In the genomic region with DNA sequence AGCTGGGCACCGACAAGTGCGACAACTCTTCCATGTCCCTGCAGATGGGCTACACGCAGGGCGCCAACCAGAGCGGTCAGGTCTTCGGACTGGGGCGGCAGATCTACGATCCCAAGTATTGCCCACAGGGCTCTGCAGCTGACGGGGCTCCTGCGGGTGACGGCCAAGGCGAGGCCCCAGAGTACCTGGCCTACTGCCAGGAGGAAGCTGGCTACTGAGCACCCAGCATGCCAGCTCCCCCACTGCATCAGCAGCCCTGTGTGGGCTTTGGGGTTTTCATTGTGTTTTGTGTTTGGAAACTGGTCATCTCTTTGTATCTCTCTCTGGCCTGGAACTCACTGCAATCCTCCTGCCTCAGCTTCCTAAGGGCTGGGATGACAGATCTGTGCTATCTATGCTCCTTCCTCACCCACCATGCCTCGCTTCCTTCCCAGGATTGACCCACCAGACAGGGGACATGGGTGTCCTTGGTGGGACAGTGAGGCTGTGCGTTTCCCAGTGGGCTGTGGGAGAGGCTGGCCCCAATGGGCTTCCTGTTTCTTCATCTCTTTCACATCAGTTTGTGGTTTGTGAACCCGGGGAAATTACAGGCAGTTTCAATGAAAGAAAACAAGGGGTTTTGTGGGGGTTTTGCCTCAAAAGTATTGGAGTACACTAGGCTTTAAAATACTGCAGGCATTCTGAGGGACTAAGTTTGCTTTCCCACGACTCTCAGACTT, we compare ENCODE assay signal across 10 mouse cellular contexts. TPM values are rescaled to one million over a fixed set of nuclear protein-coding genes. Genes with fewer than 3 reads are reported as not detected.
A peak's percentile ranks its signal among the peaks of the same experiment; 100 is the strongest.
DNase-seq lines count a peak whose midpoint lies in the region; ATAC-seq lines count a peak whose summit lies in the region.
"Had no signal": no experiment of that assay in that cellular context is flagged by ENCODE, and none has a peak within 500 bp of the region (broad histone marks: within the 10 kb centered on the region; RNA-seq: fewer than 3 reads in every experiment).

No protein-coding gene starts in this region.

- peaks cover 4% of the 10 kb centered on the region for H3K27me3 ChIP-seq in liver, embryonic 11.5 days (replicated peaks; ENCODE audit: control insufficient read depth, insufficient read depth, low read length)
- peaks cover 14% of the 10 kb centered on the region for H3K27me3 ChIP-seq in liver, embryonic 15.5 days
- H3K27me3 ChIP-seq: embryonic facial prominence, embryonic 15.5 days had no signal

- H3K36me3 ChIP-seq in liver, embryonic 11.5 days (ENCODE audit: control insufficient read depth, insufficient read depth, low read length), result peaks cover 32% of the 10 kb centered on the region
- H3K36me3 ChIP-seq in liver, embryonic 15.5 days (replicated peaks), result peaks cover 44% of the 10 kb centered on the region
- H3K36me3 ChIP-seq: midbrain, embryonic 15.5 days had no signal

- peak overlapping the region; percentile 12; the same call in 1 of the 2 replicates for H3K4me2 ChIP-seq in liver, embryonic 11.5 days
- H3K4me2 ChIP-seq in liver, embryonic 15.5 days, result peak overlapping the region; percentile 33; the same call in 1 of the 2 replicates
- H3K4me2 ChIP-seq: embryonic facial prominence, embryonic 15.5 days; midbrain, embryonic 15.5 days had no signal

- 0 out of 2 replicates have a peak overlapping the region, but pooled peaks have one; percentile 14 for H3K9ac ChIP-seq in liver, embryonic 11.5 days (ENCODE audit: low read depth, low read length)
- H3K9ac ChIP-seq in liver, embryonic 15.5 days, result no peak overlapping the region
- H3K9ac ChIP-seq: embryonic facial prominence, embryonic 15.5 days; midbrain, embryonic 15.5 days had no signal

- H3K4me3 ChIP-seq in liver, embryonic 11.5 days (ENCODE audit: low read depth, low read length), result no peak overlapping the region
- no peak overlapping the region for H3K4me3 ChIP-seq in liver, embryonic 15.5 days (replicated peaks)
- H3K4me3 ChIP-seq: embryonic facial prominence, embryonic 15.5 days; midbrain, embryonic 15.5 days had no signal

- peaks cover 25% of the 10 kb centered on the region for H3K4me1 ChIP-seq in liver, embryonic 11.5 days (replicated peaks; ENCODE audit: control insufficient read depth, insufficient read depth, low read length)
- peaks cover 65% of the 10 kb centered on the region for H3K4me1 ChIP-seq in liver, embryonic 15.5 days (replicated peaks)

- WGBS in liver, embryonic 11.5 days, result 81% methylated on average over 16 of the region's 16 CpGs
- WGBS in liver, embryonic 15.5 days (ENCODE audit: insufficient replicate concordance), result 53% methylated on average over 16 of the region's 16 CpGs

- no peak for ATAC-seq in liver, embryonic 11.5 days (replicated peaks; ENCODE audit: low FRiP score)
- ATAC-seq in liver, embryonic 15.5 days (ENCODE audit: insufficient read depth), result no peak
- ATAC-seq: midbrain, embryonic 15.5 days had no signal

- H3K27ac ChIP-seq in liver, embryonic 11.5 days (ENCODE audit: low read depth, low read length), result no peak overlapping the region
- peak overlapping the region; percentile 72 for H3K27ac ChIP-seq in liver, embryonic 15.5 days (replicated peaks)
- H3K27ac ChIP-seq: midbrain, embryonic 15.5 days had no signal

- H3K9me3 ChIP-seq in liver, embryonic 11.5 days (ENCODE audit: control insufficient read depth, low read length), result peaks cover 3% of the 10 kb centered on the region
- H3K9me3 ChIP-seq in liver, embryonic 15.5 days (replicated peaks), result no peaks in the 10 kb centered on the region
- H3K9me3 ChIP-seq: embryonic facial prominence, embryonic 15.5 days; midbrain, embryonic 15.5 days had no signal

- peak; percentile 51 for DNase-seq in adrenal gland, postnatal 14 days
- DNase-seq in adrenal gland, postnatal 25 days, result no peak
- no peak for DNase-seq in liver, embryonic 11.5 days (ENCODE audit: low spot score)
- no peak for DNase-seq in liver
- DNase-seq in spleen, postnatal 36 days (ENCODE audit: low spot score in 2 of 2), result peak; percentile 50 to 55
- DNase-seq in urinary bladder, postnatal 25 days (ENCODE audit: low spot score), result no peak
- DNase-seq in cerebellum, adult 18-20 months, result no peak

RNA-seq across cellular contexts. Expression of a gene that starts 1.7 kb away (rescaled TPM):
- 18.7 and 20.7 TPM in 2 replicates for total RNA-seq in adrenal gland, postnatal 14 days (2021)
- total RNA-seq in adrenal gland, postnatal 25 days (2021), result 24.2 and 29.1 TPM in 2 replicates
- polyA plus RNA-seq in liver, embryonic 11.5 days (2014; fragmentation: Nextera tagmentation; extraction: Ambion mirVana), result 7.7 and 8.6 TPM in 2 replicates
- polyA plus RNA-seq in liver, embryonic 15.5 days (2015; fragmentation: Nextera tagmentation; extraction: Ambion mirVana), result 7.5 and 9.0 TPM in 2 replicates

RNA-seq across cellular contexts. Expression of a gene that starts 6.2 kb away (rescaled TPM):
- total RNA-seq in adrenal gland, postnatal 14 days (2021), result 40.2 and 55.9 TPM in 2 replicates
- 28.3 and 29.8 TPM in 2 replicates for total RNA-seq in adrenal gland, postnatal 25 days (2021)
- polyA plus RNA-seq in liver, embryonic 11.5 days (2014; fragmentation: Nextera tagmentation; extraction: Ambion mirVana), result 115 and 124 TPM in 2 replicates
- 44.5 and 45.5 TPM in 2 replicates for polyA plus RNA-seq in liver, embryonic 15.5 days (2015; fragmentation: Nextera tagmentation; extraction: Ambion mirVana)

RNA-seq across cellular contexts. Expression of a gene that starts 10.4 kb away (rescaled TPM):
- 141 and 157 TPM in 2 replicates for total RNA-seq in adrenal gland, postnatal 14 days (2021)
- 159 and 161 TPM in 2 replicates for total RNA-seq in adrenal gland, postnatal 25 days (2021)
- 14.9 and 20.2 TPM in 2 replicates for polyA plus RNA-seq in liver, embryonic 11.5 days (2014; fragmentation: Nextera tagmentation; extraction: Ambion mirVana)
- polyA plus RNA-seq in liver, embryonic 15.5 days (2015; fragmentation: Nextera tagmentation; extraction: Ambion mirVana), result 8.4 and 11.0 TPM in 2 replicates

RNA-seq across cellular contexts. Expression of a gene that starts 21.9 kb away (rescaled TPM):
- 6.3 and 27.9 TPM in 2 replicates for total RNA-seq in adrenal gland, postnatal 14 days (2021)
- 3.7 and 4.3 TPM in 2 replicates for total RNA-seq in adrenal gland, postnatal 25 days (2021)
- polyA plus RNA-seq in liver, embryonic 11.5 days (2014; fragmentation: Nextera tagmentation; extraction: Ambion mirVana), result 29.0 and 29.4 TPM in 2 replicates
- polyA plus RNA-seq in liver, embryonic 15.5 days (2015; fragmentation: Nextera tagmentation; extraction: Ambion mirVana), result 15.7 and 18.2 TPM in 2 replicates

RNA-seq across cellular contexts. Expression of a gene that starts 24.0 kb away (rescaled TPM):
- not detected in 2 replicates for total RNA-seq in adrenal gland, postnatal 14 days (2021)
- total RNA-seq in adrenal gland, postnatal 25 days (2021), result 0.12 TPM in 1 of 2 replicates, not detected in the other
- 0.10 and 0.14 TPM in 2 replicates for polyA plus RNA-seq in liver, embryonic 11.5 days (2014; fragmentation: Nextera tagmentation; extraction: Ambion mirVana)
- polyA plus RNA-seq in liver, embryonic 15.5 days (2015; fragmentation: Nextera tagmentation; extraction: Ambion mirVana), result 0.10 TPM in 1 of 2 replicates, not detected in the other

Comparison
In these comparisons a context has a peak if more than half of its experiments do, and no peak if none do; other contexts are left out.
1. DNase-seq: peak in adrenal gland, postnatal 14 days (single experiment) and spleen, postnatal 36 days (2 of 2); none in adrenal gland, postnatal 25 days (single experiment), liver, embryonic 11.5 days (single experiment), liver (single experiment), urinary bladder, postnatal 25 days (single experiment) and cerebellum, adult 18-20 months (0 of 2).